Mouse (Mus musculus): ENCODE measurements around the gene Hspd1.
"Not testable (repeated sequence)": the region's sequence is repeated elsewhere in the genome, so short reads cannot be mapped to it uniquely, and the experiment has no call there.

Gene Hspd1

GRCm38 (mm10) chr1:55086868-55087400 is 1.1 kb downstream of the Hspd1 start:
- DNase-seq: no peak

DNA sequence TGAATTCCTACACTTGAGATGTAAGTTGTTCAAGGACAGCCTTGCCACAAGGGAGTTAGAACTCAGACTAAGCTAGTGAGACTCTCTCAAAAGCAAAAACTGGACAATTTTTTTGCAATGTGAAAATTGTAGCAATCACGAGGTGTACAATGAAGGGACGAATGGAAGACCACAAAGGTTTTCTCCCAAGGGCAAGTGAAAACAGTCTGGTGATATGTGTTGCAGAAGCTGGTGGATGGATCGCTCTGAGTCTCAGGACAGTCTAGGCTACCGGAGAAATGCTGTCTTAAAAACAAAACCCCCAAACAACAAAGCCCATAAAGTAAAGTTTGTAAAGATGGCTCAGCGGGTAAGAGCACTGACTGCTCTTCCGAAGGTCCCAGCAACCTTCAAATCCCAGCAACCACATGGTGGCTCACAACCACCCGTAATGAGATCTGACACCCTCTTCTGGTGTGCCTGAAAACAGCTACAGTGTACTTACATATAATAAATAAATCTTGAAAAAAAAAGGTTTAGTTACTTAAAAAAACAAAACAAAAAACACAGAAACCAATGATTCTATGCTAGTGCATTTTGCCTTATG is 2.2 kb downstream of the Hspd1 start:
- DNase-seq: no peak

GRCm38 (mm10) chr1:55082106-55082505 is 5.9 kb downstream of the Hspd1 start:
- DNase-seq: no peak

DNA sequence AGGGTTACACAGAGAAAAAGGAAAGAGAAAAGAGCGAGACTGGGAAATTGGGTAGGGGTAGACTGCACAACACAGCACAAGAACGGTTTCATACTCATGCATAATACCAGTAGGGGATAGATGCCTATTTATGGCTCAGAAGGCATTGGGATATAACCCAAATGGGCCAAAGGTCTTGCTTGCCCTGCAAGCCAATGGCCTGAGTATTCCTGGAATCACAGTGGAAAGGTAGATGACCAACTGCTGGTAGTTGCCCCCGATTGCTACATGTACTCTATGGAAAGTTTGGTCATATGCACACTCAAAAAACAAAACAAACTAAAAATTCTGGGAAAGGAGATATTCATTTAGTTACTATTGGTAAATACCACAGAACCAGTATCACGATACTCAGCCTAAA is 8.4 kb downstream of the Hspd1 start:
- no peak for DNase-seq

DNA sequence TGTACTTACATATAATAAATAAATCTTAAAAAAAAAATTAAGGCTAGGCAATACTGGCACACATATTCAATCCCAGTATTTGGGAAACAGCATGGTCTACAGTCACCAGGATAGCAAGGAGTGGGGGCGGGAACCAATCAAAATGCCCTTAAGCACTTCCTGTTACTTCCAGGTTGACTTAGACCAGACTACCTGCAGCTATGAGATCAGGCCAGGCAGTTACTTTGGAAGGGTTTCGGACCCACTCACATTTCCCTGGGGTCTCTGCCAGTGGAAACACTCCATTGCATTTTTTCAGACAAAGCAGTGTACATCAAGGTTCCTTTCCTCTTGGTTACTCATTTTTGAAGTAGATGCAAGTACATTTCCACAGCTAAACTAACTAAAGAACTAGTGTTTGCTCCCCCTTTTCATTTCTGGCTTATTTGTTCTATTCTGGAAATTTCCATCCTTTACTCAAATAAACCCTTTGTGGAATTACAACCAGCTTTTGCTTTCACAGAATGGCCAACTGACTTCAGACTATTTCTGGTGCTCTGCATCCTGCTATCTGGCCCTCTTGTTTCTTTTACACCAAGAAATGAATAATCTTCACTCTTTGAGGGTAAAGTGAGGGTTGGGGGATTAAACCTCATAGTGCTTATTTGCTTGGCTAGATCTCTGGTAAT is 11.1 kb downstream of the Hspd1 start:
- DNase-seq: peak; percentile 38

DNA sequence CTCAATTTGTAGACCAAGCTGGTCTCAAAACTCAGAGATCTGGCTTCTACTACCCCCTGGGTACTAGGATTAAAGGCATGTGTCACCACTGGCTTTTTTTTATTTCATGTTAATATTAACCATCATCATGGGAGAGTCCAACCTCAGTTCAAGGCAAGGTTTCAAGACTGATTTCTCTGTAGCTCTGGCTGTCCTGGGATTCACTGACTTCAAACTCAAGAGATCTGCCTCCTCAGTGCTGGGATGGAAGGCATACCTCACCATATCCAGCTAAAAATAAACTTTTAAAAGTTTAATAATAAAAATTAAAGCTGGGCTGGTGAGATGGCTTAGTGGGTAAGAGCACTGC is 11.7 kb downstream of the Hspd1 start:
- no peak for DNase-seq

- DNase-seq: no peak
These were observed 12.2 kb downstream of the Hspd1 start for GRCm38 (mm10) chr1:55075652-55076394.

DNA sequence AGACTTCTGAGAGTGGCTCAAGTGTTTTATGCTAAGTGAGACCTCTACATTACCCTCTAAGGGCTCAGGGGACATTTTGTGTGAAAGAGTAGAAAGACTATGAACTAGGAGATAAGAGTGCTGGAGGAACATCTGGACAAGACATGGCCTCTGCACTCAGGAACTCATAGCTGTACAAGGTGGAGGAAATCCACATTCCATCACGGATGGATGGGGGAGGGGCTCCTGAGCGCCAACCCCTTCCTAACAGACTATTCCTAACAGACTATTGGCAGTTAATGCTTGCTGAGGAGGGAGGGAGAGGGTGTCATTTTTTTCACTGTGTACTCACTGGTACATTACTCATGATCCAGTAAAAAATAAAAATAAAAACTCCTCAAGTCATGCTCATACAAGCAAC is 13.3 kb downstream of the Hspd1 start:
- no peak for DNase-seq

GRCm38 (mm10) chr1:55072328-55072727 is 15.7 kb downstream of the Hspd1 start:
- not testable (repeated sequence) for DNase-seq

- DNase-seq: no peak
These were observed 26.3 kb downstream of the Hspd1 start for GRCm38 (mm10) chr1:55061772-55062171.

GRCm38 (mm10) chr1:55061099-55061498 is 26.9 kb downstream of the Hspd1 start:
- no peak for DNase-seq

- DNase-seq: not testable (repeated sequence)
These were observed 29.7 kb downstream of the Hspd1 start for GRCm38 (mm10) chr1:55058383-55058782.

- DNase-seq: peak; percentile 4
These were observed 32.5 kb downstream of the Hspd1 start for GRCm38 (mm10) chr1:55055322-55056115.

DNA sequence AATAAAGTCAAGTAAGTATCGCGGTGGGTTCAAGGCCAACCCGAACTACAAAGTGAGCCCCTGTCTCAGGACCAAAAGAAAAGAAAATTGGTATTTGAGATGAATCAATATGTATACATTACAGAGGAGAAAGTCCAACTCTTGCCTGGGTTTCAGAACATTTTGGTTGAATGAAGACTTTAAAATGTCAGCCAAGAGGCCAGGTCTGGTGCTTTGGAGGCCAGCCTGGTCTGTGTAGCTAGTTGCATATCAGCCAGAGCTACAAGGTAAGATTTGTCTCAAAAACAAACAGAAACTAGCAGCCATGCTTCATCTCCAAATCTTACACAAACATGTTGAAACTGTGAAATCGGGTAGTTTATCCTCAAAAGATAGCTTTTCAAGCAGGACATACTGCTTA is 34.4 kb downstream of the Hspd1 start:
- DNase-seq: no peak

GRCm38 (mm10) chr1:55053005-55053404 is 35.0 kb downstream of the Hspd1 start:
- DNase-seq: peak; percentile 89

DNA sequence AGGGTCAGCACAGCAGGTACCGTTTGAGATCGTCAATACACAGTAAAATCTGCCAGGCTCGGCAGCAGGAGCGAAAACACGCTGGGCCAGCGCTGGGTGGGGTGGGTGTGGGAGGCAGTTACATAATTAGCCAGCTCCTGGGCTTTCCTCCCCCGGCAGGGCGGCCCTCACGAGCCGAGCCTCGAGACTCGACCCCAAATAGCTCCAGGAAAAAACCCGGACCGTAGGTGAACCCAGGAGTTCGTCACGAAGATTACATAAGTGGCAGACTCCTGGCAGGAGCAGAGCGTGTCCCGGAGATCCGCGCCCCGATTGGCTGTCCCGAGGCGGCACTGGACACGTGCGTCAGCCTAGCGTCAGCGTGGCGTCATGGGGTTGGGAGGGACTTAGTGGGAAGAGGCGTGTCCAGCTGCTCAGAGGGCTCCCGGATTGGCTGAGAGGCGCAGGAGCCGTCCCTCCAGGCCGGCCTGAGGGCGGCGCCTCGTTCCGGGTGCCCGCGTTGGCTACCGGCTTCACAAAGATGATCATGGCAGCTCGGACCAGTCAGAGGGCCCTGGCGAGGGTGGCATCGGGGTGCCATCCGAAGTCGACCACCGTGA is 35.6 kb downstream of the Hspd1 start, which contains the start of gene Coq10b:
Gene Coq10b, plus strand, starts transcription at position 416 of the 599 bp plus-strand sequence.
- DNase-seq: peak; percentile 99

- DNase-seq: no peak
These were observed 36.4 kb downstream of the Hspd1 start for GRCm38 (mm10) chr1:55051671-55052070.

DNA sequence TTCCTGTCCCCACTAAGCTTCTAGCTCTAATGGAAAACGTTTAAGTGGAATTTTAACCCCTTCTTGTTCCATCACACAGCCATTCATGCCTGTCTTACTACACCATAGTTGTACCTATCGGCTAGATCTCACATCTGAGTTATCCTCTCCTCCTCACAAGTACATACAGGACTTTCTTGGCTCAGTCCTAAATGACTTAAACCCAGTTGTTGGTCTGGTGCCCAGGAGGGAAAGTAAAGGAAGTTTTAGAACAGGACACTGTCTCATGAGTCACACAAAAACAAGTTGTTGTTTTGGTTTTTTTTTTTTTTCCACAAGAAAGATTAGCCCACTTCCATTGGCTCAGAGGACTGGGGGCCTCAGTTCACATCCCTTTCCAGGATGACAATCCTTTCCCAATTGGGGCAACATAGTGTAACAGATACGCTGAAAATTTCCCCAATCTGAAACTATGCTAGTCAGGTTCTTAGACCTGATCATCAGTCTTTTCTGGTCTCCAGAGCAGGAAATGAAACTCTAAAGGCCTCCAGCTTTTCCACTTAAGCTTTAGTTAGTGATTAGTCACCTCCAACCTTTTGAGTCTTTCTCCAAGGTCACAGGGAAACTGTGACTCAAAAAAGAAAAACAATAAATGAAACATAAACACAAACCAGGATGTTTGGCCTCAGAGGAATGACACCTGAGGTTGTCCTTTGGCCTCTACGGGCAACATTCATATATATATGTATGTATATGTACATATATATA is 39.0 kb downstream of the Hspd1 start:
- DNase-seq: no peak

- no peak for DNase-seq
These were observed 44.9 kb downstream of the Hspd1 start for GRCm38 (mm10) chr1:55043164-55043563.

GRCm38 (mm10) chr1:55042246-55042645 is 45.8 kb downstream of the Hspd1 start:
- DNase-seq: no peak

GRCm38 (mm10) chr1:55041691-55042090 is 46.4 kb downstream of the Hspd1 start:
- no peak for DNase-seq

DNA sequence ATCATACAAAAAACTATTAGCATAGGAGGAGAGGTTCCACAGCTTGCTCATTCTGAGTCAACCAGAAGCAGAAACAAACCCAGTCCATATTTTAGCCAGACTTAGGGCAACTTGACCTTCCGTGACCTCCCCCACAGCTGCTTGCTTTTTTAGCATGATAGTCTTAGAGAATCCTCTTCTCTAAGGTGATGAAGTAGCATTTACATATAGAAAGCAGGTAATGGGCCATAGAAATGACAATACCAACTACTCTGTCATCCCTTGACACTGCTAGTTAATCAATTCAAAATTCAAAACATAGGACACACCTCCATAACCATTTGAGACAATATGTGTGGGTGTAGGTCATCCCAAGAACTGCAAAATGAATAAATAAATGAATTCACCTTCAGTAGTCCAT is 48.1 kb downstream of the Hspd1 start:
- DNase-seq: no peak
